Mouse (Mus musculus) liver, embryonic 12.5 days (tissue): ENCODE measurements around the gene Rbfox3. TPM values are rescaled to one million over a fixed set of nuclear protein-coding genes. Genes with fewer than 3 reads are reported as not detected.

Experiments
- ATAC-seq: fragments of 200-750 bp; cut with Nextera tagmentation; 2 replicates; pipeline ENCODE4 v1.8.0; 2017; ENCODE audit warnings: moderate number of reproducible peaks, mild to moderate bottlenecking, moderate library complexity
- H3K27ac ChIP-seq: fragments of 300-500 bp; sonication (generic); 2 replicates; pipeline ENCODE4 v1.5.1; 2016; ENCODE audit warnings: mild to moderate bottlenecking
- H3K27me3 ChIP-seq: fragments of 300-500 bp; sonication (generic); replicated peaks from 2 replicates; pipeline ENCODE4 v1.6.1; 2016; ENCODE audit warnings: mild to moderate bottlenecking, moderate library complexity
- H3K36me3 ChIP-seq: fragments of 300-500 bp; sonication (generic); 2 replicates; pipeline ENCODE4 v1.6.1; 2016; ENCODE audit warnings: mild to moderate bottlenecking, moderate library complexity
- H3K4me1 ChIP-seq: fragments of 300-500 bp; sonication (generic); 2 replicates; pipeline ENCODE4 v1.6.1; 2016
- H3K4me2 ChIP-seq: fragments of 300-500 bp; sonication (generic); 2 replicates; pipeline ENCODE4 v1.6.1; 2016; ENCODE audit warnings: mild to moderate bottlenecking, moderate library complexity
- H3K4me3 ChIP-seq: fragments of 300-500 bp; sonication (generic); 2 replicates; pipeline ENCODE4 v1.5.1; 2016; ENCODE audit warnings: mild to moderate bottlenecking, moderate library complexity
- H3K9ac ChIP-seq: fragments of 300-500 bp; sonication (generic); 2 replicates; pipeline ENCODE4 v1.6.1; 2016; ENCODE audit warnings: mild to moderate bottlenecking, moderate library complexity
- H3K9me3 ChIP-seq: fragments of 300-500 bp; sonication (generic); replicated peaks from 2 replicates; pipeline ENCODE4 v1.6.1; 2016; ENCODE audit warnings: mild to moderate bottlenecking, moderate library complexity
- WGBS: fragments of 180-500 bp; shearing (Covaris S2); methylation state at CpG from one replicate; pipeline ENCODE4 v1.1.7; 2016; ENCODE audit not compliant: insufficient replicate concordance; 5-methylcytosine and 5-hydroxymethylcytosine counted together
- polyA plus RNA-seq: library from polyadenylated mRNA; unstranded; fragments of >200 nt; fragmentation: Nextera tagmentation; extraction: Ambion mirVana; gene quantifications from 2 replicates; pipeline ENCODE4 v1.2.1, GENCODE M21; 2016

The Rbfox3 gene
- polyA plus RNA-seq, 1 experiment from 2014 or later, result 0.46 TPM

- Histone ChIP-seq H3K9me3 (no peaks in the 10 kb centered on the region), H3K36me3 (no peaks in the 10 kb centered on the region), H3K27me3 (peaks cover 29% of the 10 kb centered on the region), H3K4me3 (no peak overlapping the region), H3K9ac (no peak overlapping the region), H3K27ac (no peak overlapping the region), H3K4me2 (no peak overlapping the region), H3K4me1 (no peaks in the 10 kb centered on the region)
- ATAC-seq, result no peak
- 63% methylated on average over 8 of the region's 8 CpGs for WGBS
Observed at GRCm38 (mm10) chr11:118558193-118558592, 353.2 kb downstream of the Rbfox3 start.

- Histone ChIP-seq H3K4me1 (no peaks in the 10 kb centered on the region; the same call in 1 of the 2 replicates), H3K9ac (no peak overlapping the region), H3K4me3 (no peak overlapping the region), H3K9me3 (no peaks in the 10 kb centered on the region), H3K27me3 (peaks cover 49% of the 10 kb centered on the region), H3K27ac (no peak overlapping the region), H3K4me2 (no peak overlapping the region), H3K36me3 (no peaks in the 10 kb centered on the region)
- no peak for ATAC-seq
- 38% methylated on average over 5 of the region's 5 CpGs for WGBS
Observed at GRCm38 (mm10) chr11:118555631-118556030, 355.8 kb downstream of the Rbfox3 start.

GRCm38 (mm10) chr11:118554542-118554941 lies 356.9 kb downstream of the Rbfox3 start:
- H3K36me3 ChIP-seq, result no peaks in the 10 kb centered on the region
- no peak overlapping the region for H3K9ac ChIP-seq
- H3K9me3 ChIP-seq, result no peaks in the 10 kb centered on the region
- H3K4me1 ChIP-seq, result no peaks in the 10 kb centered on the region; the same call in 1 of the 2 replicates
- H3K27me3 ChIP-seq, result peaks cover 53% of the 10 kb centered on the region
- no peak overlapping the region for H3K27ac ChIP-seq
- ATAC-seq, result no peak
- WGBS, result 15% methylated on average over 4 of the region's 4 CpGs
- no peak overlapping the region for H3K4me2 ChIP-seq
- H3K4me3 ChIP-seq, result no peak overlapping the region

GRCm38 (mm10) chr11:118553926-118554325 lies 357.5 kb downstream of the Rbfox3 start:
- Histone ChIP-seq H3K27ac (no peak overlapping the region), H3K27me3 (peaks cover 53% of the 10 kb centered on the region), H3K36me3 (no peaks in the 10 kb centered on the region), H3K4me2 (no peak overlapping the region), H3K9me3 (no peaks in the 10 kb centered on the region), H3K9ac (no peak overlapping the region), H3K4me3 (no peak overlapping the region), H3K4me1 (no peaks in the 10 kb centered on the region; the same call in 1 of the 2 replicates)
- 29% methylated on average over 4 of the region's 4 CpGs for WGBS
- no peak for ATAC-seq

- Histone ChIP-seq H3K36me3 (no peaks in the 10 kb centered on the region), H3K4me3 (no peak overlapping the region), H3K27me3 (peaks cover 53% of the 10 kb centered on the region), H3K4me1 (no peaks in the 10 kb centered on the region; the same call in 1 of the 2 replicates), H3K4me2 (no peak overlapping the region), H3K9me3 (no peaks in the 10 kb centered on the region), H3K27ac (no peak overlapping the region), H3K9ac (no peak overlapping the region)
- ATAC-seq, result no peak
- WGBS, result 44% methylated on average over 6 of the region's 6 CpGs
Observed at GRCm38 (mm10) chr11:118553001-118553400, 358.4 kb downstream of the Rbfox3 start.

- Histone ChIP-seq H3K4me1 (no peaks in the 10 kb centered on the region; the same call in 1 of the 2 replicates), H3K27ac (no peak overlapping the region), H3K4me2 (no peak overlapping the region), H3K9me3 (no peaks in the 10 kb centered on the region), H3K9ac (no peak overlapping the region), H3K36me3 (no peaks in the 10 kb centered on the region), H3K4me3 (no peak overlapping the region), H3K27me3 (peaks cover 53% of the 10 kb centered on the region)
- WGBS, result 55% methylated on average over 4 of the region's 4 CpGs
- no peak for ATAC-seq
Observed at GRCm38 (mm10) chr11:118552478-118552877, 358.9 kb downstream of the Rbfox3 start.

- no peak overlapping the region for H3K4me2 ChIP-seq
- ATAC-seq, result no peak
- no peaks in the 10 kb centered on the region for H3K9me3 ChIP-seq
- no peak overlapping the region for H3K4me3 ChIP-seq
- no peaks in the 10 kb centered on the region; the same call in 1 of the 2 replicates for H3K4me1 ChIP-seq
- WGBS, result 37% methylated on average over 3 of the region's 3 CpGs
- no peak overlapping the region for H3K27ac ChIP-seq
- H3K36me3 ChIP-seq, result no peaks in the 10 kb centered on the region
- H3K27me3 ChIP-seq, result peaks cover 53% of the 10 kb centered on the region
- no peak overlapping the region for H3K9ac ChIP-seq
Observed at GRCm38 (mm10) chr11:118551705-118552104, 359.7 kb downstream of the Rbfox3 start.

- Histone ChIP-seq H3K27ac (no peak overlapping the region), H3K4me3 (no peak overlapping the region), H3K36me3 (no peaks in the 10 kb centered on the region), H3K9me3 (no peaks in the 10 kb centered on the region), H3K4me2 (no peak overlapping the region), H3K27me3 (peaks cover 51% of the 10 kb centered on the region), H3K4me1 (no peaks in the 10 kb centered on the region; the same call in 1 of the 2 replicates), H3K9ac (no peak overlapping the region)
- WGBS, result 31% methylated on average over 17 of the region's 17 CpGs
- ATAC-seq, result no peak
Observed at GRCm38 (mm10) chr11:118550773-118551520, 360.4 kb downstream of the Rbfox3 start.

- peaks cover 28% of the 10 kb centered on the region for H3K27me3 ChIP-seq
- no peak for ATAC-seq
- no peak overlapping the region for H3K9ac ChIP-seq
- H3K4me3 ChIP-seq, result no peak overlapping the region
- no peaks in the 10 kb centered on the region; the same call in 1 of the 2 replicates for H3K4me1 ChIP-seq
- 61% methylated on average over 9 of the region's 9 CpGs for WGBS
- no peak overlapping the region for H3K27ac ChIP-seq
- H3K9me3 ChIP-seq, result no peaks in the 10 kb centered on the region
- no peak overlapping the region for H3K4me2 ChIP-seq
- H3K36me3 ChIP-seq, result no peaks in the 10 kb centered on the region
Observed at GRCm38 (mm10) chr11:118548242-118548641, 363.2 kb downstream of the Rbfox3 start.

- Histone ChIP-seq H3K9me3 (no peaks in the 10 kb centered on the region), H3K4me2 (no peak overlapping the region), H3K36me3 (no peaks in the 10 kb centered on the region), H3K4me1 (no peaks in the 10 kb centered on the region; the same call in 1 of the 2 replicates), H3K27ac (no peak overlapping the region), H3K9ac (no peak overlapping the region), H3K27me3 (peaks cover 16% of the 10 kb centered on the region), H3K4me3 (no peak overlapping the region)
- ATAC-seq, result no peak
- WGBS, result 57% methylated on average over 8 of the region's 8 CpGs
Observed at GRCm38 (mm10) chr11:118546269-118546668, 365.1 kb downstream of the Rbfox3 start.

GRCm38 (mm10) chr11:118545690-118546089 lies 365.7 kb downstream of the Rbfox3 start:
- Histone ChIP-seq H3K36me3 (no peaks in the 10 kb centered on the region), H3K27ac (no peak overlapping the region), H3K9ac (no peak overlapping the region), H3K4me3 (no peak overlapping the region), H3K9me3 (no peaks in the 10 kb centered on the region), H3K4me1 (no peaks in the 10 kb centered on the region), H3K4me2 (no peak overlapping the region), H3K27me3 (peaks cover 12% of the 10 kb centered on the region)
- WGBS, result 19% methylated on average over 4 of the region's 4 CpGs
- ATAC-seq, result no peak

GRCm38 (mm10) chr11:118544564-118544963 lies 366.8 kb downstream of the Rbfox3 start:
- H3K27me3 ChIP-seq, result peaks cover 7% of the 10 kb centered on the region; the same call in 1 of the 2 replicates
- H3K4me1 ChIP-seq, result no peaks in the 10 kb centered on the region
- no peak overlapping the region for H3K4me3 ChIP-seq
- no peaks in the 10 kb centered on the region for H3K36me3 ChIP-seq
- WGBS, result 57% methylated on average over 6 of the region's 6 CpGs
- no peaks in the 10 kb centered on the region for H3K9me3 ChIP-seq
- H3K4me2 ChIP-seq, result no peak overlapping the region
- H3K27ac ChIP-seq, result no peak overlapping the region
- no peak for ATAC-seq
- no peak overlapping the region for H3K9ac ChIP-seq
